Mouse (Mus musculus) yolk sac, embryonic 10.5 days (tissue): ENCODE measurements around the gene Gpatch3.

Experiments used
- DNase-seq: peaks from one replicate; pipeline ENCODE4 v3.0.0-alpha.2; 2017; ENCODE audit warnings: low spot score

Gpatch3 gene

DNA sequence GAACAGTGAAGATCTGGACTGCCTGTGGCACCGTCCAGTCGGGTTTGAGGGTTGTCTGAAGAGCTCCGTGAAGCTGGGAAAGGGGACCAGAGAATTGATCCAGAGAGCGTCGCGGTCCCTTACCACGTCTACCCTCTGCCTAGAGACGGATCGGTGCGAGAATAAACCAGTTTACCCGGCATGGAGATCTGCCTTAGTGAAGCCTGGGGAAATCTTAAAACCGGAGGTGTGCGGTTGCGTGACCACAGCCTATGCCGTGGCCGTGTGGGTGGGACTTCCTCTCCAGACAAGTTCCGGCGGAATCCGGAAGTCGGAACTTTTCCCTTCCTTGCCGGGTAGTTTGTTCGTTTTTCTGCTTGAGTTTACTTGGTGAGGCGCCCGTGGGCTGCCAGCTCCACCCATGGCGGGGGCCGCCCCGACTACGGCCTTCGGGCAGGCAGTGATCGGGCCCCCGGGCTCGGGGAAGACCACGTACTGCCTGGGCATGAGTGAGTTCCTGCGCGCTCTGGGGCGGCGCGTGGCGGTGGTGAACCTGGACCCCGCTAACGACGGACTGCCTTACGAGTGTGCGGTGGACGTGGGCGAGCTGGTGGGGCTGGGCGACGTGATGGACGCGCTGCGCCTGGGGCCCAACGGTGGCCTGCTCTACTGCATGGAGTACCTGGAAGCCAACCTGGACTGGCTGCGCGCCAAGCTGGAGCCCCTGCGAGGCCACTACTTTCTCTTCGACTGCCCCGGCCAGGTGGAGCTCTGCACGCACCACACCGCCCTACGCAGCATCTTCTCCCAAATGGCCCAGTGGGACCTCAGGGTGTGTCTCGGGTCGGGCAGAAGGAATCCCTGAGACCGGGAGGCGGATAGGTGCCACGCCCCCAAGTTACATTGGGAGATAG, 9.8 kb downstream of the Gpatch3 start, which contains the start of gene Gpn2:
Gene Gpn2 (plus strand): TSS at position 304 of the 893 bp plus-strand sequence.
- DNase-seq, result peak; percentile 80

DNA sequence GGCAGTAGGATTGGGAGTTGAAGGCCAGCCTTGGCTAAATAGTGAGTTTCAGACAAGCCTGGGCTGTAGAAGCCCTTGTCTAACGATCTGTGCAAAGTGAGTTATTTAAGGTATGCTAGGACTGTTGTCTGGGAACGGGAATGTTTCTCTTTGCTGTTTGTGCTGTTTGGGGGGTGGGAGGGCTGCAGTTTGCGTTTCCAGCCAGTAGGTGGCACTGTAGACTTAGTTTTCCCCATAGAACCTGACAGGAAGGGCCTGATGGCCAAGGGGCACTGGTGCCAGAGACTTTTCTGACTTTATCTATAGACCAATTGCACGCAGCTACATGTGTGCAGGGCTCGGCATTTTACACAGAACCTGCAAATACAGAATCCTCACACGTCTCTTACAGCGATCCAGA, 18.0 kb downstream of the Gpatch3 start:
- DNase-seq, result peak; percentile 83

DNA sequence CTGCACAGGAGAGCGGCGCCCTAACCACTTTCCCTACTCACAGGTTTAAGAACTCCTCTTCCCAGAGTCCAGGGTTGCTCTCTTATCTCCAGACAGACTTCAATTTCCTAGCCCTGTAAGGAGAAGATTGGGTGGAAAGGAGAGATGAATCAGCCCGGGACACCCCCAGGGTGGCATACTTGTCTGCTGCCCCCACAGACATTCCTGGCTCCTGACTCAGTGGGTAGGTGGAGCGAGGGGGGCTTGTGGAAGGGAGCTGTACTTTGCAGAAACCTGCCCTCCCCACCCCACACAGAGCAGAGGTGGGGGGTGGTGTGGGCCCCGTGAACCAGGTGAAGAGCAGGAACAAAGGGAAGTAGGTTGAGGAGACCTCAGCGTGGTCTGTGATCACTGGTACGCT, 21.0 kb downstream of the Gpatch3 start:
- no peak for DNase-seq

DNA sequence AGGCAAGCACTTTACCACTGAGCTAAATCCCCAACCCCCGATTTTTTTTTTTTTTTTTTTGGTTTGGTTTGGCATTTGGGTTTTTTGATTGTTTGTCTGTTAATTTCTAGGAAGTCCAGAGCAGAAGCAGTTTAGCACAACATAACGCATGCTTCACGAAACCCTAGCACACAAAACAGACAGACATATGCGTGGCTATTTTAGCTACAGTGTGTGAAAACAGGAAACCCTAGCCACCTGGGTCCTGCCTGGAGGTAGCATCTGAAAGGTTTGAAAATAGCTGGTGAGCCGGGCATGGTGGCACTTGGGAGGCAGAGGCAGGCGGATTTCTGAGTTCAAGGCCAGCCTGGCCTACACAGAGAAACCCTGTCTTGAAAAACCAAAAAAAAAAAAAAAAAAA, 21.5 kb downstream of the Gpatch3 start:
- DNase-seq, result no peak

DNA sequence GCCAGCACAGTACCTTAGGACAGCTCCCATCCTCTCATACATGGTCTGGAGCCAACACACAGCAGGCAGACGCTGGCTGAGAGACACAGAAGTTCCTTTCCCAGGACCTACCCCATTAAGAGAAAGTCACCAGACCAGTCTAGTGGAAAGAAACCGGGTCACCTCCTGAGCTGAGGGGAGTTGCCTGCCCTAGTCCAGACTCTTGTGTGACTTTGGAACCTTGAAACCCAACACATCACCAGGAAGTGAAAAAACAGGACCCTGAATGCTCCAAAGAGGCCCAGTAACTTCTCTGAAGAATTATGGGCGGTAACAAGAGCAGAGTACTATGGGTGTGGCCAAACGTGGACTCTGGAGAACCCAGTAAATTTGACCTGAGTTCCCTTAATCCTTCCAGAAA, 24.1 kb downstream of the Gpatch3 start:
- no peak for DNase-seq

DNA sequence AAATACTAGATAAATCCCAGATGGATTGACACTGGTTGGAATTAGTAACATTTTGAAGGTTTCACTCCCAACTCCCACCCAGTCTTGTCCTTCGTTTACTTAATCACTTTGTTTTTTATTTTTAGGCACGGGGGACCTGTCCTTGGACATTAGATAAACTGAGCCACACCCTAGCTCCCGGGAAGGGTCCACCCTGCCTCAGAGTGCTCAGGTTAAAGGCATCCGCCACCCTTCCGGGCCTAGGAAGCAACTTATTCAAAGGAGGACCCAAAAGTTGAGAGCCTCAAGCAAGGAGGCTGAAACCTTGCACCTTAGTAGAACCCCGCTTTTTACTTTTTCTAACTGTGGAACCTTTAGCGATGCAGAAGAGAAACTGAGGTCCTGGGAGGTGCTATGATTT, 24.6 kb downstream of the Gpatch3 start:
- DNase-seq, result no peak

DNA sequence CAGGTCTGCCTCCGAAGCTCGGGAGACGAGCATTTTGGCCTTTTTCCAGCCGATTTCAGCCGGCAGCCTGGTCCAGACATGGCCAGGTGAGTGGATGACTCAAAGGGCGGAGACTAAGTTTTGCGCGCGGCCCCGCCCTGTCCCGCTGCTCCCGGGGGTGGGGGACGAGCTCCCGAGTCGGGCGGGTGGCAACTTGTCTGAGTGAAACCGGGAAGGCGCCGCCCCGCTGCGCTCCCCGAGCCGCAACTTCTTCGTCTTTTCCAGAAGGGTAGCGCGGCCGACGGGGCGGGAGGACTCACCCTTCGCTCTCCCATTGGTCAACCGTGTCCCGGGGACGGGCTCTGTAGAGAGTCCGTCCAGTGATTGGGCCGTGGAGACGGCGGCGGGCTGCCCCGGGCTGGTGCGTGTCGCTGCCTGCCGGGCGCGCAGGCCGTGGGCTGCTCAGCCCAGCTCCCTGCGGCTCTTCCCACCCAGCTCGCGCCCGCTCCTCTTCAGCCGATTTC, 25.1 kb downstream of the Gpatch3 start:
- peak; percentile 94 for DNase-seq

DNA sequence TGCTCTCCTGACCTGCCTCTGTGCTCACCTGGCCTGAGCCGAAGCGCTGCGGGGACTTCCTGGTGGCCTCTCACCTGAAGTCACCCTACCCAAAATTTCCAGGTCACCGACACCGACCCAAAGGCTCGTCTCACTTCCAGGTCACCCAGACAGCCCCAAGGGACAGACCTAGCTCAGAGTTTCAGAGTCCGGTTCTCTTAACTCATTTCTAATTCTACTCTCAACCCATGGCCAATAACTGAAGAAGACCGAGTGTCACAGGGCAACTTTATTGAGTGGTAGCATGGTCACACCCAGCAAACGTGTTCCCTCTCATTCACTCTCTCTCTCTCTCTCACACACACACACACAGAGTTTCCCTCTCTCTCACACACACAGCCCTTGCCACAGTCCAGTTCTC, 25.8 kb downstream of the Gpatch3 start:
- no peak for DNase-seq

DNA sequence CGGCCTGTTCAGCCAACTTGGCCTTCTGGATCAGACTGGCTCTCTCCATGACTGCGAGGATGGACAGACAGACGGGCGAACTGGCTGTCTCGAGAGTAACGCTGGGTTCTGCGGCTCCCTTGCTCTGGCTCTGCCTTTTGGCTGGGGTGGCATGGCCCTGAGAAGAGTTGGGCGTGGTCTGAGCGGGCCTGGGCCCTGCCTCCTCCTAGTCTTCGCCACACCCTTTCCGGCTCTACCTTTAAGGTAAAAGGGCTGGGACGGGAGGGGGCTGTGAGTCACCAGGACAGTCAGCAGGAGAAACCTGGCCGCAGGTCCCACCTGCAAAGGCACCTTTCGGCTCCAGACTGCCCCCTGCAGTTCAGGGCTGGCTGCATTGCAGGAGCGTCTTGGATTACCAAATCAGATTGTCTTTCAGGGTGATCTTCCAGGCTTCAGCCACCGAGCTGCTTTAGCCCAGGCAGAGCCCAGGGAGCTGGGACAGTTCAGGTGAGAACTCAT, 27.2 kb downstream of the Gpatch3 start, which contains the start of gene Sfn:
Gene Sfn (minus strand): TSS at position 448 of the 498 bp plus-strand sequence.
- peak; percentile 72 for DNase-seq

DNA sequence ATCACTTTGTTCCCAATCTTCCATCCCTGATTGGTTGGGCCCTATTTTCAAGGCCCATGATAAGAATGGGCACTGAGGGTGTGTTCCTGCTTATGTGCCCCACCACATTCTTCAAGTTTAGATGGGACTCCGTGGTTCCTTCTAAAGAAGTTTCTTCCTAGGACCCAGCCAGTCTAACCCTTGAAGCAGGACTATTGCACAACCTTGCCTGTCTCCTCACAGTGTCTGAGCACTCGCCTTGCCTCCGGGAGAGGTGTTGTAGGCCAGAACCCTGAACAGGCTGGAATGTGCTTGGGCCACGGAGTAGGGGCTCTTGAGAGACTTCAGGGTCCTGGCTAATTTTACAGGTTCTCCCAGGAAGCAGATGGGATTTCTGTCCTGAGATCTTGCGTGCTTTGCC, 28.5 kb downstream of the Gpatch3 start:
- DNase-seq, result no peak

DNA sequence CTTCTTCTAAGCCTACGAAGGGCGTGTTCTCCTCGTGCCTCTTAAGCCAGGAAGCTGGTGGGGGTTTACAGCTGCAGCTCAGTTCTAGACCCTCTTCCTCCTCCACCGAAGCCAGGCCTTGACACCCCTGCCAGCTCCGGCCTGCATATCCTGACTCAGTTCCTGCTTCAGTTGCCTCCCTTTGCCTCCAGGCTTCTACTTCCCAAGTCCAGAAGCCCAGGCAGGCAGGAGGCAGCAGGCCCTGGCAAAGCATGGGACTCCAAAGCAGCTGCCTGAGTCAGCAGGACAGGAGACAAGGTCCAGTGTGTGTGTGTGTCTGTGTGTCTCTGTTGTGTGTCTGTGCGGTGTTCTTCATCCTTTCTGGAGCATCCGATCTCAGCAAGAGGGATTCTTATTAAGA, 29.6 kb downstream of the Gpatch3 start:
- no peak for DNase-seq

DNA sequence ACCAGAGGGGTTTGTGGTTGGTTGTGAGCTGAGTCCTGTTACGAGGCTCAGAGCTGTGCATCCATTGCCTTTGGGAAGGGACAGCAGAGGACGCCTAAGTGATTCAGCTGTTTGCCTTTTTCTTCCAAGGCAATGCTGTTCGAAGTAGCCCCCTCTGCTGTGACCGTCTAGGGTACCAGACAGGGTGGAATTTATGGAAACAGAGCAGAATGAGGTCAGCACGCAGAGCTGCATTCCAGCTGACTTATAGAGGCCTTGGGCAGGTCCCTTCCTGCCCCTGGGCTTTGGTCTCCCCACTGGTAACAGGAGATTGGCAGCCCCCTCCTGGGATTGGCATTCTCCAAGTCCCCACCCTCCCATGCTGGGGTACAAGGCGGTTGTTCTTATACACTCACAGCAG, 30.3 kb downstream of the Gpatch3 start:
- DNase-seq, result no peak

DNA sequence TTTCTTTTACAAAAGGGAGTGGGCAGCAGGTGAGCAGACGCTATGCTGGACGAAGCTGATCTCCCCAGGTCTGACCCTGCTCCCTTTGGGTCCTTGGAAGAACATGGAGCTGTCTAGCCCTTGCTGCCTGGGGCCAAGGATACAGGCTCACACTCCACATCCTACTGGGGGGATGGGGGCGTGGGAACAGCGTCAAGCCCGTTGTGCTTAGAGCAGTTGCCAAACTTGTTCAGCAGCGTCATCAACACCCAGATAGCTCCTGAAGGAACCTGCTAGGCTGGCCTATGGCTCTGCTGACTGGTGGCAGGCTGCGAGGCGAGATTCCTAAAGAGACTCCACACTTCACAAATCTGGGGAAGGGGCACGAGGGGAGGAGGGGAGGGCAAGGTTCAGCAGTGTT, 30.8 kb downstream of the Gpatch3 start:
- DNase-seq, result no peak

DNA sequence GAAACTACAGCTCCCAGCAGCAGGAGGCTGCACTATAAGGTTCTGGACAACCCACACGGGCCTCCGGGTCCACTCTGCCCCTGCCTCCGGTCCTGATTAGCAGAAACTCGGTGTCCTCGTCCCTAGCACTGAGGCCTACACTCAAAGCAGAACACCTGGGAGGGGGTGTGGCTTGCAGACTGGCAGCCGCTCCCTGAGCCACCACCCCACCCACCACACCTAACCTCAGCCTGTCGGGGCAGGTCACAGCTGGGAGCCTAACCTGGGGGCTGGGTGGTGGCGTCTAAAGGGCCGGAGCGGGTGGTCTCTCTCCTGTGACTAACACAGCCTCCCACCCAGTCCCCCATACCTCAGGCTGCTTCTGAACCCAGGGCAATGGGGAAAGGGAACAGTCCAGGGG, 32.7 kb downstream of the Gpatch3 start:
- DNase-seq, result no peak

DNA sequence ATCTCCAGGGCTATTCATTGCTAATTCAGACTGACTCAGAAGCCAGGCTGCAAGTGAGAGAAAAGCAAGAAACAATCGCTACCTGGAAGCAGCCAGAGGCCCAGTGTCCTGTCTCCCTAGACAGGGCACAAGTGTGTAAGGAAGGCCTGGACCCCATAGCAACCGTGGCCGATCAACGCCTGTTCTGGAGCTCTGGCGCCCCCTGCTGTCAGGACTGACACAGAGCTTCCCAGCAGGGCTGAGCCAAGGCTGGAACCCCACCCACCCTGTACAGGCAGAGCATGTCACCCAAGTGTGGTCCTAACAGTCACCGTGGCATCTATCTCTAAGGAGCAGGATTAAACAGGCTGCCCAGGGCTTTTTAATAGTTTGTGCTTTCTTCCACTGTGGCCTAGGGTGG, 35.2 kb downstream of the Gpatch3 start:
- DNase-seq, result peak; percentile 62

DNA sequence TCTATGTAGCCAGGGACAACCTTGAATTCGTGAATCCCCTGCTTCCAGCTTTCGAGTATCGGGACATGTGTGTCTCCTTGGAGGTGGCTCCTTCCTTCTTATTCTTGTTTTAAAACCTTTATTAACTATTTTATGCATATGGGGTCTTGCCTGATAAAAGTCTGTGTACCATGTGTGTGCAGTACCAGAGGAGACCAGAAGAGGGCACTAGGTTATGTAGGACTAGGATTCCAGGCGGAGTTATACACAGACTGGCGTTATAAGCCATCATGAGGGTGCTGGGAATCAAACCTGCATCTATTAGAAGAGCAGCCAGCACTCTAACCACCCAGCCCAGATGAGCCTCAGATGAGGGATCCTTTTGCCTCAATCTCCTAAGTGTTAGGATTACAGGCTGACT, 37.3 kb downstream of the Gpatch3 start:
- DNase-seq, result no peak

DNA sequence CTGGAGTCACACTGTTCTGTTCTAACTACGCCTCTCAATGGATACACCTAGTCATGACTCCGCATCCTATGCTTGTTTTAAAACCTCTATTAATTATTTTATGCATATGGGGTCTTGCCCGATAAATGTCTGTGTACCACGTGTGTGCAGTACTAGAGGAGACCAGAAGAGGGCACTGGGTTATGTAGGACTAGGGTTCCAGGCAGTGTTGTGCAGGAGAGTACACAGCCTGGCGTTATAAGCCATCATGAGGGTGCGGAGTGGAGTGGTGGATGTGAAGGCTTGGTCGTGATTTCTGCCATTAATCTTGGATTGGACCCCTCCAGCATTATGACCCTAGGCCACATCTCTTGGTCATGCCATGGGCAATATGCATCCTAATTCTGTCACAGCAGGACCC, 37.9 kb downstream of the Gpatch3 start:
- no peak for DNase-seq

DNA sequence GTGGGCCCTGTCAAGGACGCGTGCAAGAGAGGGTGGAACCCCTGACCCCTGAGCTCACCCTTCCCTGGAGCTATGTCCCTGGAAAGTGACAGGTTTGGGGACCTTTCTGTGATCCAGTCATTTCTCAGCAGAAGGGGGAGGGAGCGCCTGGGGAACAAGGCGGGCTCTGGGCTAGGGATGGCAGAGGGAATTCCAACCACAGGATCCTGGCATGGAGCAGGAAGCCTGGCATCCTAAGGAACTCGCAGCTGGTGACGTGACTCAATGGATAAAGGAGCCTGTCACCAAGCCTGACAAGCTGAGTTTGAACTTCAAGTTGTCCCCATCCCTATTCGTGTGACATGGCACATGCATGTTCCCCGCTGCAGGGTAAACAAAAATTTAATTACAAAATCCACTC, 38.5 kb downstream of the Gpatch3 start:
- no peak for DNase-seq

DNA sequence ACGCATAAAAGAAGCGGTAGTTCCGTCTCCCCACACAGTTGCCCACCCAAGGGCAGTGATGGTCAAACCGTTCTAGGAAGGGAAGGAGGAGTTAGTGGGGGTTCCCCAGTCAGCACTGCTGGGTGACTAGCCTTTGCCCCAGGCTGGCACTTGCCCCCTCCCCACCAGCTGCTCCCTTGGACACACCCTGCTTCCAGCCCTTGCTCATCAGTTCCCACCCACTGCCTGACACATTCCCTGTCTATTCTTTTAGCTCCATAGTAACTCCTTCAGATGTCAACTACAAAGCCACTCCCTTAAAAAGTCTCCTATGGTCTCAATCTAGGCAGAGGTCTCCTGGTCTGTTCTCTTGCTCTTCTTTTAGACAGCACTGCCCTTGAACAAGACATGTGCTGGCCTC, 39.3 kb downstream of the Gpatch3 start:
- DNase-seq, result no peak

DNA sequence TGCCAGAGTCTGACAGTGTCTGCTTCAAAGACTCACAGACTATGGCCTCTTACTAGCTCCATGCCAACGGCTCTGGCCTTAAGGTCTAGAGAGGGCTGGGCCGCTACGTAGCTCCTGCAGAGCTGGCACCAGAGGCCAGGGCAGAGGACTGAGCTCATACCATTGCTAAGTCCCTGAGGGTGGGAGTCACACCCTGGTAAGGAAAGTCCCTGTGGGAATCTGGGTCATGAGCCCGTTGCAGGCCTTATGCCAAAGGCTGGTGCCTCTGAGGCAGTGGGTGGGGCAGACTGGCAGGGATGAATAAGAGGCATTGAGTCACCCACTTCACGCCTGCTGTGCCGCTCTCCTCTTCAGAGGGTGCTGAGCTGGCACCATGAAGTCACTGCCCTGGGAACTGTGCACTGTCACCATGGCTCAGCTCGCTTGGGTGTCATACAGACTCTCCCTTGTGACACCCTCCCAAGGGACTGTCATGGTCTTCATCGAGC, 39.8 kb downstream of the Gpatch3 start:
- DNase-seq, result no peak

DNA sequence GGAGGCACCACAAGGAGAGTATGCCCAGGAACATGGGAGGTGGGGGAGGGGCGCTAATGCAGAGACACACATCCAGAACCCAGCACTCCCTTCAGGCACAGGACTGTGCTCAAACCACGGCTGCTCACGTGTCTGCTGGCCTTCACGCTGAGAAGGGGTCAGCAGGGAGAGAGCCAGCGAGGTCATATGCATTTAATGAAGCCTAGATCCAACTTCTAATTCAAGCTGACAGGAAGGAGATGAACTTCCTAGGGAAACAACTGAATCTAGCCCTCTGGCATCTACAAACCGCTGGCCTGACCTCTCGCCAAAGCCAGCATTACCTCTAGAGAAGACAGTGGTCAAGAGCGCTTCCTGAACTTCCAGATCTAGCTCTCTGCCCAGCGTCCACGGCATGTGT, 40.9 kb downstream of the Gpatch3 start:
- no peak for DNase-seq

DNA sequence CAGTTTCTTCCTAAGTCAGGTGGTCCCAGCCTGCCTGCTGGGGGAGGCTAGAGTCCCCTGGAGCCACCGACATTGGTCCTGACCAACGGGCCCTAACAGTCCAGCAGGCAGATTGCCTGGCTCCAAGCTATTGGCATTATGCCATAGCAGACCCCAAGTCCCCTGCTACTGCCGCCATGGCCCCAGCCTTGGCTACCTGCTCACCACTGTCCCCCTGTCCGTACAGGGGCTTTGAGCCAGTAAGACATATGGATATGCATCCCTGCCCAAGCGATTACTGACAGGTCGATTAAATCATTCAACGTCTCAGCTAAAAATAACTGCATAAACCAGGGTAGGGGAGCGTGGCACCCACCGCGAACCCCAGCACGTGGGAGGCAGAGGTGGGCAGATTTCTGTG, 43.4 kb downstream of the Gpatch3 start:
- no peak for DNase-seq

DNA sequence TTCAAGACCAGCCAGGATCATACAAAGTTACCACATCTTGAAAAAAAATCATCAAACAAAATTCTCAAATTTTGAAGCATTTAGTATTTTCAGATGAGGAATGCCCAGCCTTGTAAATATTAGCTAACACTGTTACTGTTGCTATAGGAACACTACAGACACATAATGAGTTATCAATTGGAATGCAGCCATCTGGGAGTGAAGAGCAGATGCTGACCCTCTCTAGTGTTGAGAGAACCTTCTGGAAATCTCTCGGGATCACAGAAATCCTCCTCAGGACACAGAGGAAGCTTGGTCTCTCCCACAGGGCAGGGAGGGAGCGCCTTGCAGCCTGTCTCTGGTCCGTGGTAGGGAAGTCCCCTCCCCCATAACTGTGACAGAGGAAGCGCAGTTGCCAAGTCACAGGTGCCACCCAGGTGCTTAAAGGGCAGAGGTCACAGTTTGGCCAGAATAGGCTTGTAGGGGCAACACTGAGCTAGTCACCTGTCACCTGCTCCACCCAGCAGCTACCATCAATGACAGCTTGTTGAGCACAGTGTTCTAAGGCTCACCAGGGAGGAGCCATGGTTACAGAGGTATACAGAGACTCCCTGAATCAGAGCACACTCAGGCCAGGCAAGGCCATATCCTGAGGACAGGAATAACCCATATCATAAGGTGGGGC, 45.1 kb downstream of the Gpatch3 start:
- DNase-seq, result no peak
